Mouse (Mus musculus) intestine, embryonic 14.5 days (tissue): ENCODE data around the gene Fam98a. TPM values are rescaled to one million over a fixed set of nuclear protein-coding genes. Genes with fewer than 3 reads are reported as not detected.

ENCODE experiments used
- ATAC-seq: fragments of 200-750 bp; cut with Nextera tagmentation; replicated peaks from 2 replicates; pipeline ENCODE4 v1.8.0; 2017; ENCODE audit warnings: low read depth, moderate number of reproducible peaks, moderate TSS enrichment, moderate library complexity; ENCODE audit not compliant: low FRiP score, low TSS enrichment
- DNase-seq: peaks from one replicate; pipeline ENCODE4 v3.0.0-alpha.2; 2018; ENCODE audit warnings: low spot score
- H3K27ac ChIP-seq: fragments of 300-500 bp; sonication (generic); 2 replicates; pipeline ENCODE4 v1.5.1; 2014; ENCODE audit warnings: low read depth, mild to moderate bottlenecking, control low read depth
- H3K27me3 ChIP-seq: fragments of 300-500 bp; sonication (generic); replicated peaks from 2 replicates; pipeline ENCODE4 v1.6.1; 2014; ENCODE audit warnings: low read length, control low read depth; ENCODE audit not compliant: control insufficient read depth, insufficient read depth
- H3K36me3 ChIP-seq: fragments of 300-500 bp; sonication (generic); 2 replicates; pipeline ENCODE4 v1.6.1; 2014; ENCODE audit warnings: low read length, control low read depth; ENCODE audit not compliant: control insufficient read depth, insufficient read depth
- H3K4me1 ChIP-seq: fragments of 300-500 bp; sonication (generic); replicated peaks from 2 replicates; pipeline ENCODE4 v1.6.1; 2014; ENCODE audit warnings: low read length, control low read depth, mixed read lengths; ENCODE audit not compliant: control insufficient read depth, insufficient read depth
- H3K4me2 ChIP-seq: fragments of 300-500 bp; sonication (generic); 2 replicates; pipeline ENCODE4 v1.6.1; 2014; ENCODE audit warnings: low read length
- H3K4me3 ChIP-seq: fragments of 300-500 bp; sonication (generic); 2 replicates; pipeline ENCODE4 v1.5.1; 2014; ENCODE audit warnings: low read depth, low read length, control low read depth, mixed read lengths
- H3K9ac ChIP-seq: fragments of 300-500 bp; sonication (generic); 2 replicates; pipeline ENCODE4 v1.6.1; 2014; ENCODE audit warnings: mild to moderate bottlenecking, low read length
- H3K9me3 ChIP-seq: fragments of 300-500 bp; sonication (generic); 2 replicates; pipeline ENCODE4 v1.6.1; 2016; ENCODE audit warnings: low read length, control low read depth; ENCODE audit not compliant: control insufficient read depth
- WGBS: fragments of 180-500 bp; shearing (Covaris S2); extraction: QIAGEN DNeasy Blood & Tissue Kit; methylation state at CpG from one replicate; pipeline ENCODE4 v1.1.7; 2014; 5-methylcytosine and 5-hydroxymethylcytosine counted together
- polyA plus RNA-seq: library from polyadenylated mRNA; unstranded; fragments of >200 nt; fragmentation: Nextera tagmentation; extraction: Ambion mirVana; gene quantifications from 2 replicates; pipeline ENCODE4 v1.2.1, GENCODE M21; 2014

The Fam98a gene
- polyA plus RNA-seq, 1 experiment from 2014 or later, result 8.3 TPM

GRCm38 (mm10) chr17:75516591-75516990, 35.2 kb downstream of the Fam98a start:
- no peak overlapping the region for H3K4me3 ChIP-seq
- no peaks in the 10 kb centered on the region for H3K27me3 ChIP-seq
- H3K4me1 ChIP-seq, result no peaks in the 10 kb centered on the region
- no peak for DNase-seq
- H3K4me2 ChIP-seq, result no peak overlapping the region
- H3K36me3 ChIP-seq, result no peaks in the 10 kb centered on the region
- 63% methylated on average over 4 of the region's 4 CpGs for WGBS
- no peak for ATAC-seq
- H3K9me3 ChIP-seq, result no peaks in the 10 kb centered on the region
- no peak overlapping the region for H3K27ac ChIP-seq
- no peak overlapping the region for H3K9ac ChIP-seq

- WGBS, result 92% methylated on average over 5 of the region's 5 CpGs
- Histone ChIP-seq H3K4me3 (no peak overlapping the region), H3K27me3 (no peaks in the 10 kb centered on the region), H3K4me1 (no peaks in the 10 kb centered on the region), H3K27ac (no peak overlapping the region), H3K4me2 (no peak overlapping the region), H3K36me3 (no peaks in the 10 kb centered on the region), H3K9me3 (no peaks in the 10 kb centered on the region), H3K9ac (no peak overlapping the region)
- no peak for ATAC-seq
- DNase-seq, result no peak
Measured at GRCm38 (mm10) chr17:75509257-75509656, 42.5 kb downstream of the Fam98a start.

- H3K9me3 ChIP-seq, result no peaks in the 10 kb centered on the region
- no peak overlapping the region for H3K4me2 ChIP-seq
- no peak overlapping the region for H3K9ac ChIP-seq
- H3K27ac ChIP-seq, result no peak overlapping the region
- H3K4me1 ChIP-seq, result no peaks in the 10 kb centered on the region
- DNase-seq (no peak), ATAC-seq (no peak)
- no peak overlapping the region for H3K4me3 ChIP-seq
- H3K27me3 ChIP-seq, result no peaks in the 10 kb centered on the region
- WGBS, result 66% methylated on average over 10 of the region's 10 CpGs
- no peaks in the 10 kb centered on the region for H3K36me3 ChIP-seq
Measured at GRCm38 (mm10) chr17:75506708-75507641, 44.8 kb downstream of the Fam98a start.

DNA sequence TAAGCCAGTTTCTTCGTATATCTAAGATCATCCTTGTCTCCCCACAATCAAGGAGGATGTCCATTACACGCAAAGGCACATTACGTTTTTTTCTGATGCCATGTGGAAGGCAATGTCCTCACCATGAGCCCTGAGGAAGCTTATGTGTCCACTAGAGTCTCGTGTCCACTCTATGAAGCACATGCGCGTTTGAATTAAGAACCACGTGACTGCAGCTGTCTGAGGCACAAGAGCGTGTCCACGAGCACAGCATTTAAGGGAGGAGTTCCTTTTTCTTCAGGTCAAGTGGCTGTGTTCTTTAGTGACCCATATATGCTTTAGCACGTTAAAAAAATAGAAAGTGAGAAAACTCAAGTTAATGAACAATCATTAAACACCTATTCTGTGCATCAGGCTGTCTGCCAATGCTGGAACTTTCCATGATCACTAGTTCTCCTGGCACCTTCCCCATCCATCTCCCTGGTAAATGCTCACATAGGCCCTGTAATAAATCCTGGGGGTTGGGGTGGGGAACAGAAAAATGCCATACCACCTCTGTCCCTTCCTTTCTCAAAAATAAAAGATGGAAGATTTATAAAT, 45.6 kb downstream of the Fam98a start:
- H3K27ac ChIP-seq, result no peak overlapping the region
- WGBS, result 92% methylated on average over 10 of the region's 10 CpGs
- no peaks in the 10 kb centered on the region for H3K4me1 ChIP-seq
- H3K4me2 ChIP-seq, result no peak overlapping the region
- no peaks in the 10 kb centered on the region for H3K36me3 ChIP-seq
- H3K9ac ChIP-seq, result no peak overlapping the region
- DNase-seq (no peak), ATAC-seq (no peak)
- H3K4me3 ChIP-seq, result no peak overlapping the region
- H3K27me3 ChIP-seq, result no peaks in the 10 kb centered on the region
- H3K9me3 ChIP-seq, result no peaks in the 10 kb centered on the region

- Histone ChIP-seq H3K4me1 (no peaks in the 10 kb centered on the region), H3K4me3 (no peak overlapping the region), H3K9ac (no peak overlapping the region), H3K4me2 (no peak overlapping the region), H3K36me3 (no peaks in the 10 kb centered on the region), H3K27me3 (no peaks in the 10 kb centered on the region), H3K27ac (no peak overlapping the region), H3K9me3 (no peaks in the 10 kb centered on the region)
- ATAC-seq (no peak), DNase-seq (no peak)
- 88% methylated on average over 5 of the region's 5 CpGs for WGBS
Measured at GRCm38 (mm10) chr17:75505053-75505452, 46.7 kb downstream of the Fam98a start.

GRCm38 (mm10) chr17:75503031-75503430, 48.7 kb downstream of the Fam98a start:
- H3K4me1 ChIP-seq, result no peaks in the 10 kb centered on the region
- WGBS, result 87% methylated on average over 3 of the region's 3 CpGs

GRCm38 (mm10) chr17:75498241-75498651, 53.5 kb downstream of the Fam98a start:
- no peak for ATAC-seq
- H3K27me3 ChIP-seq, result no peaks in the 10 kb centered on the region
- no peak overlapping the region for H3K27ac ChIP-seq
- H3K4me2 ChIP-seq, result no peak overlapping the region
- H3K9ac ChIP-seq, result no peak overlapping the region
- no peak for DNase-seq
- WGBS, result 88% methylated on average over 6 of the region's 6 CpGs
- H3K36me3 ChIP-seq, result no peaks in the 10 kb centered on the region
- no peaks in the 10 kb centered on the region for H3K4me1 ChIP-seq
- H3K9me3 ChIP-seq, result no peaks in the 10 kb centered on the region
- H3K4me3 ChIP-seq, result no peak overlapping the region

More at GRCm38 (mm10) chr17:75503031-75503430, 48.7 kb downstream of the Fam98a start:
- H3K36me3 ChIP-seq, result no peaks in the 10 kb centered on the region
- H3K9me3 ChIP-seq, result no peaks in the 10 kb centered on the region
- DNase-seq (no peak), ATAC-seq (no peak)
- H3K27me3 ChIP-seq, result no peaks in the 10 kb centered on the region
- no peak overlapping the region for H3K4me3 ChIP-seq
- H3K27ac ChIP-seq, result no peak overlapping the region
- H3K4me2 ChIP-seq, result no peak overlapping the region
- no peak overlapping the region for H3K9ac ChIP-seq

DNA sequence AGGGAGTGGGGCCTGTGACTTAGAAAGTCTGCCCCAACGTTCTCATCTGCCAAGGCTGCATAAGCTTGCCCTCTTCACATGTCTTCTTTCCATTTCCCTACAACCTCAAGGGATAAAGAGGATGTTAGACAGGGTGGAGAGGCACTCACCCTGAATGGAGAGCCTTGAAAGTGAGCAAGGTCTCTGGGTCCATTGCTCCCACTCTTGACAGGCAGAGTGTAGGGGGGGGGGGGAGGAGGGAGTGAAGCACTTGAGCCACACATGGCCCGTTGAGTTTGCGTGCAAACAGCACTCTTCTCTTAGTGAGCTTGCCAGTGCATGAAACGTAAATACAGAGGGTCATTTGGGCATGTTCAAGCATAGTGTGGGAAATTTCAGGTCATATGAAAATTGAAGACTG, 56.5 kb downstream of the Fam98a start:
- no peaks in the 10 kb centered on the region for H3K36me3 ChIP-seq
- H3K4me1 ChIP-seq, result no peaks in the 10 kb centered on the region
- no peak for ATAC-seq
- H3K4me3 ChIP-seq, result no peak overlapping the region
- no peak for DNase-seq
- 77% methylated on average over 4 of the region's 4 CpGs for WGBS
- no peak overlapping the region for H3K4me2 ChIP-seq
- H3K9me3 ChIP-seq, result no peaks in the 10 kb centered on the region
- H3K27ac ChIP-seq, result no peak overlapping the region
- no peaks in the 10 kb centered on the region for H3K27me3 ChIP-seq
- no peak overlapping the region for H3K9ac ChIP-seq
